Mouse (Mus musculus) ES-Bruce4 (cell line): ENCODE measurements around the gene Tmem104. TPM values are rescaled to one million over a fixed set of nuclear protein-coding genes. Genes with fewer than 3 reads are reported as not detected.

Experiments used
- H3K27ac ChIP-seq: 2 replicates; pipeline ENCODE4 v1.5.1; 2012; ENCODE audit warnings: low read length, inconsistent platforms; ENCODE audit not compliant: insufficient read depth
- H3K27me3 ChIP-seq: 2 replicates; pipeline ENCODE4 v1.6.1; 2012; ENCODE audit warnings: mild to moderate bottlenecking, low read length, inconsistent platforms; ENCODE audit not compliant: control insufficient read depth, poor library complexity, insufficient read depth, severe bottlenecking
- H3K36me3 ChIP-seq: 2 replicates; pipeline ENCODE4 v1.6.1; 2012; ENCODE audit warnings: inconsistent platforms, mild to moderate bottlenecking, low read length, moderate library complexity; ENCODE audit not compliant: control insufficient read depth, poor library complexity, insufficient read depth, severe bottlenecking
- H3K4me1 ChIP-seq: one replicate; pipeline ENCODE4 v1.8.1; 2011; ENCODE audit warnings: low read length; ENCODE audit not compliant: control insufficient read depth, insufficient read depth
- H3K4me3 ChIP-seq: 2 replicates; pipeline ENCODE4 v1.5.1; 2011; ENCODE audit warnings: low read depth, mild to moderate bottlenecking, low read length
- H3K9ac ChIP-seq: 2 replicates; pipeline ENCODE4 v1.6.1; 2012; ENCODE audit warnings: low read depth, mild to moderate bottlenecking, inconsistent platforms; ENCODE audit not compliant: poor library complexity, severe bottlenecking
- H3K9me3 ChIP-seq: replicated peaks from 2 replicates; pipeline ENCODE4 v1.6.1; 2012; ENCODE audit warnings: mild to moderate bottlenecking, low read length, inconsistent platforms; ENCODE audit not compliant: control insufficient read depth, poor library complexity, insufficient read depth, severe bottlenecking
- CTCF ChIP-seq: IDR thresholded peaks from one replicate; pipeline ENCODE4 v1.8.1; 2011; ENCODE audit warnings: low read depth, low read length
- EP300 ChIP-seq: IDR thresholded peaks from 2 replicates; pipeline ENCODE4 v1.6.1; 2011; ENCODE audit warnings: low read depth, low read length; ENCODE audit not compliant: insufficient read depth
- POLR2A ChIP-seq: IDR thresholded peaks from one replicate; pipeline ENCODE4 v1.8.1; 2011; ENCODE audit warnings: low read length; ENCODE audit not compliant: insufficient read depth
- polyA plus RNA-seq: library from polyadenylated mRNA; stranded (reverse); fragments of >200 nt; gene quantifications from 2 replicates; pipeline ENCODE4 v1.2.4, GENCODE M21; 2011; ENCODE audit warnings: low read depth; ENCODE audit not compliant: missing spikeins, insufficient read depth, insufficient read length

Gene Tmem104
- polyA plus RNA-seq, 1 experiment: 8.0 TPM

DNA sequence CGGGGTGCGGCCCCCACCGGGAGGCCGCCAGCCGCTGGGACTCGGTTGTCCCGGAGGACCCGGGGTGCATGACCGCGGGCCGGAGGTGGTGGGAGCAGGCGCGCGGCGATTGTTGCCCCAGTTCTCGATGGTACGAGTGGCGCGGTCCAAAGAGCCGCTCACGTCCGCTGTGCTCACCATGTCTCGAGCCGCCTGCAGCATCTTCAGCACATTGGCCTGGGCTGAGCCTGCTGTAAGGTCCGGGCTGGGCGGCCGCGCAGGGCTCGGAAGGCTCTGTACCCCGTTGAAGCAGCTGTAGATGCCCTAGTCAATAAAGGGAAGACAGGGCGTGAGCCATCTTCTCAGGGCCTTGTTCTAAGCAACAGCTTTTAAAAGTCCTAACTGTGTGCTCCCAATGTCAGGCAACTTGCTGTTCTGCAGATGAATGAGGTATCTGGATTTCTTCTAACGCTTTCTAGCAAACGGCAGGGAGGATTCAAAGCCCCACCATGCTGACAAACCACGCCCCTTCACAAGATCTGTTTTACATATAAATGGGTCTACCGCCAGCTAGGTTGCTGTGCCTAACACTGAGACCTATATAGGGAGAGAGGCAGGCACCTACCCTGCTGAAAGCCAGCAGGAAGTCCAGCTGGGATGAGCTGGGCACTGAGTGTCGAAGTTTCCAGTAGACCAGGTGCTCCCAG, 63.3 kb downstream of the Tmem104 start:
- H3K27ac ChIP-seq: no peak overlapping the region
- TF ChIP-seq EP300: no peak
- no peak for TF ChIP-seq CTCF
- no peak for TF ChIP-seq POLR2A
- H3K36me3 ChIP-seq: no peaks in the 10 kb centered on the region
- peak overlapping the region; percentile 41 for H3K4me3 ChIP-seq
- no peaks in the 10 kb centered on the region; the same call in 1 of the 2 replicates for H3K27me3 ChIP-seq
- H3K9me3 ChIP-seq: no peaks in the 10 kb centered on the region
- H3K4me1 ChIP-seq: peaks cover 13% of the 10 kb centered on the region
- peak overlapping the region; percentile 56 for H3K9ac ChIP-seq

DNA sequence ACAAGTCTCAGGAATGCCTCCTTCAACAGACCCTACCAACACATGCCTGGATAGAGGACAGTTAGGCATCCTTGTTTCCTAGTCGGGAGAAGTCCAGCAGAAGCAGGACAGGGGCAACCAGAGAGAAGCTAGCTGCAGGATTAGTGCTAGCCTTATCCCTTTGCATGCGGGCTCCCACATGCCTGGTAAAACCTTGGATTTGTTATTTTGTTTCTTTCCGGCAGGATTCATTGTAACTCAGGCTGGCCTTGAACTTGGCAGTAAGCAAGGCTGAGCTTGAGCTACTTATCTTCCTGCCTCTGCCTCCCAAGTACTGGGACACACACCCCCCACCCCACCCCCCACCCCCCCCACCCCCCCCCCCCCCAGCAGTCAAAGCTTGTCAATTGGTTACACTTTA, 64.0 kb downstream of the Tmem104 start:
- TF ChIP-seq POLR2A: no peak
- TF ChIP-seq CTCF: no peak
- TF ChIP-seq EP300: no peak
- no peaks in the 10 kb centered on the region for H3K36me3 ChIP-seq
- no peak overlapping the region for H3K27ac ChIP-seq
- no peak overlapping the region for H3K4me3 ChIP-seq
- H3K9me3 ChIP-seq: no peaks in the 10 kb centered on the region
- H3K4me1 ChIP-seq: peaks cover 12% of the 10 kb centered on the region
- no peaks in the 10 kb centered on the region; the same call in 1 of the 2 replicates for H3K27me3 ChIP-seq
- H3K9ac ChIP-seq: no peak overlapping the region

DNA sequence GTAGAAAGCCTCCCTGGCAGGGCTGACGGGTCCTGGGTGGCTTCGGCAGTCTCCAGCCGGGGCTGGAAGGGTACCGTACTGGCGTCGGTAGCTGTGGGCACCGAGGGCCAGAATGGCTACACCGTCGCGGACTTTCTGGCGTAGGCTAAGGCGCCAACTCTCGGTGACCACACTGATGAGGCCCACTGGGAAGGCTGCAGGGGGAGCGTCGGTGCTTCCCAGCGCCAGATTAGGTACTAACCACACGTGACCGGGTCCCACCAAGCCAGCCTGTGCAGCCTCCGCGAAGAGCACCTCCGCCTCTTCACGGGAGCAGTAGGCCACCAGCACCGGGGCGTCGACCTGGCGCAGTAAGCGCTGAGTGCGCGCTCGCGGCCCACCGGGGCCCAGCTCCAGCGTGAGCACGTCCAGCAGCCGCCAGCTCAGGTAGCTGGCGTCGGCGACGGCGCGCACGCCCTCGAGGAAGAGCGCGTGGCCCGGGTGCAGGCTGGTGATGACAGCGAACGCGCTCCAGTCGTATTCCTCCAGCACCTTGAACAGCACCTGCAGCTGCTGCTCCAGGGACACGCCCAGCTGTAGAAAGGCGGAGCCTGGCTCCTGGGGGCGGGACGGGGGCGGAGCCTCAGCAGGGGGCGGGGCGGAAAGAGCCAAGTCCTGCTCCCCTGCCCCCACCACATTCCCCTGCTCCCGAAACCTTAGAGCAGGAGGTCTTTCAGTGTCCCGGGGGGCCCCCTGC, 70.7 kb downstream of the Tmem104 start:
- H3K36me3 ChIP-seq: no peaks in the 10 kb centered on the region
- no peak overlapping the region for H3K27ac ChIP-seq
- H3K4me3 ChIP-seq: 0 out of 2 replicates have a peak overlapping the region, but pooled peaks have one; percentile 15
- TF ChIP-seq CTCF (no peak), EP300 (no peak), POLR2A (no peak)
- H3K4me1 ChIP-seq: no peaks in the 10 kb centered on the region
- H3K9me3 ChIP-seq: no peaks in the 10 kb centered on the region
- H3K27me3 ChIP-seq: no peaks in the 10 kb centered on the region; the same call in 1 of the 2 replicates
- H3K9ac ChIP-seq: no peak overlapping the region

DNA sequence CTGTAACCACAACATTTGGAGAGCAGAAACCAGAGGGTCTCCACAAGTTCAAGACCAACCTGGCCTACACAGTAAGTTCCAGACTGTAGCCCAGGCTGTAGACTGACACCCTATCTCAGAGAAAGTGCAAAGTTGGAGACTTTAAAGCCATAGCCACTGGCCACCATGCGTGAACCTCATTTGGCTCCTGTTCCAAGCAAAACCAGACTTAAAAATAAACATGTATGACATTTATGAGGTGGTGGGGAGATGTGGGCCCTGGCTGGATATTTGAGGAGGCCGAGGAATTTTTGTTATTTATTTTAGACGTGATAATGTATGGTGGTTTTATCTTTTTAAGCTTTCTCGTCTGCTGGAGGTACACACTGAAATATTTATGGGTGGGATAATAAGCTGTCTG, 71.8 kb downstream of the Tmem104 start:
- Histone ChIP-seq H3K9ac (no peak overlapping the region), H3K27me3 (no peaks in the 10 kb centered on the region; the same call in 1 of the 2 replicates), H3K4me1 (no peaks in the 10 kb centered on the region)

DNA sequence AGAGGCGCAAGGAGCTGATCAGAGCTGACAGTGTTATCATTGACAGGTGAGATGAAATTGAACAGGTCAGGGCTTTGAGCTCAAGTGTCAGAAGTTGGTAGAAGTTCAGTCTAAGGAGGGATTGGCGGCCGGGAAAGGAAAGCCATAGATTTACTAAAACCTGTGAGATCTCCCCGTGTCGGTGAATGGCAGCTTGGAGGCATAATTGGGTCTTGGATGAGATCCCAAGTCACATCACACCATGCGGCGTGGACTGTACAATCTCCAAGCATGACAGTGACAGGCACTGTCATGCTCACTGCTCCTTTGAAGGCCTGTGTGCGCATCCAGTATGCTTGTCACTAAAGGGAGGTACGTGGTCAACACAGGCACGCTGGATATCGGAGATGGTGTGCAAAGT, 75.7 kb downstream of the Tmem104 start:
- no peak for TF ChIP-seq CTCF
- no peak for TF ChIP-seq EP300
- TF ChIP-seq POLR2A: no peak
- no peak overlapping the region for H3K4me3 ChIP-seq
- H3K4me1 ChIP-seq: no peaks in the 10 kb centered on the region
- H3K27me3 ChIP-seq: peaks cover 7% of the 10 kb centered on the region
- no peaks in the 10 kb centered on the region for H3K36me3 ChIP-seq
- H3K27ac ChIP-seq: no peak overlapping the region
- H3K9me3 ChIP-seq: no peaks in the 10 kb centered on the region
- no peak overlapping the region for H3K9ac ChIP-seq

More for the DNA sequence above, 71.8 kb downstream of the Tmem104 start:
- Histone ChIP-seq H3K4me3 (no peak overlapping the region), H3K9me3 (no peaks in the 10 kb centered on the region), H3K36me3 (no peaks in the 10 kb centered on the region), H3K27ac (no peak overlapping the region)
- no peak for TF ChIP-seq CTCF
- no peak for TF ChIP-seq EP300
- TF ChIP-seq POLR2A: no peak
